Mouse (Mus musculus): ENCODE measurements around the gene Elmo1.
"Not testable (repeated sequence)": the region's sequence is repeated elsewhere in the genome, so short reads cannot be mapped to it uniquely, and the experiment has no call there.

Gene Elmo1

DNA sequence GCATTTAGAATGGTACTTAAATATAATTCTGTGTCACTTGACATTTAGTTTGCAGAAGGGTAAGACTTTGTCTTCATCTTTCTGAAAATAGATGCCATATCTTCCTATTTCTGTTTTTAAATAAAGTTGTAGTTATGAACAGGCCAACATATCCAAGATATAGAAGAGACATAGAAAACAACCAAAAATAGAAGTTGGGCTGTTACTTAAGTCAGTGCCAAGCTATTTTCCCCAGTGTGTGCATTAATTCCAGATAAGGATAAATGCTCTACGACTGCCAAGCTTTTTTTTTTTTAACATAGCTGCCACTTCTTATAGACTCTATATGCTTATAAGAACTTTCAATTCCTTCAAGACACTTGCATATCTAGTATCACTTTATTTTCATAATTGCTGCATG is 511.0 kb downstream of the Elmo1 start:
- no peak for DNase-seq (ENCODE audit: low spot score in 2 of 2)

DNA sequence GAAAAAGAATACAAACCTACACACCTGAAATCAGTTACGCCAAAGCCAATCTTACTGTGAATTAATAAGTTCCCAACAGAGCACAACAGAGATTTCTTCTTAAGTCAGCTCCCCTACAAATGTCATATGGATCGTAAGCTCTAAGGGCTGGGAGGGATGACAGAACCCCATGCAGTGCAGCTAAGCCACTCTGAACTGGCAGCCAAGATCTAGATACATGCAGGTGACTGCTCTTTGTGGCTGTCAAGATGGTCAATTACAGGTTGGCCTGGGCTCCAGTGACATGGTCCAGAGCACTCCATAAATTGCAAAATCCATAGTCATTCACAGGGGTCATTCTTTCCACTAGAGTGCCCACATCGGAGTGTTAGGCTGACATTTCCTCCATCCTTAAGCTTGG is 516.5 kb downstream of the Elmo1 start:
- DNase-seq (ENCODE audit: low spot score in 2 of 2): no peak

DNA sequence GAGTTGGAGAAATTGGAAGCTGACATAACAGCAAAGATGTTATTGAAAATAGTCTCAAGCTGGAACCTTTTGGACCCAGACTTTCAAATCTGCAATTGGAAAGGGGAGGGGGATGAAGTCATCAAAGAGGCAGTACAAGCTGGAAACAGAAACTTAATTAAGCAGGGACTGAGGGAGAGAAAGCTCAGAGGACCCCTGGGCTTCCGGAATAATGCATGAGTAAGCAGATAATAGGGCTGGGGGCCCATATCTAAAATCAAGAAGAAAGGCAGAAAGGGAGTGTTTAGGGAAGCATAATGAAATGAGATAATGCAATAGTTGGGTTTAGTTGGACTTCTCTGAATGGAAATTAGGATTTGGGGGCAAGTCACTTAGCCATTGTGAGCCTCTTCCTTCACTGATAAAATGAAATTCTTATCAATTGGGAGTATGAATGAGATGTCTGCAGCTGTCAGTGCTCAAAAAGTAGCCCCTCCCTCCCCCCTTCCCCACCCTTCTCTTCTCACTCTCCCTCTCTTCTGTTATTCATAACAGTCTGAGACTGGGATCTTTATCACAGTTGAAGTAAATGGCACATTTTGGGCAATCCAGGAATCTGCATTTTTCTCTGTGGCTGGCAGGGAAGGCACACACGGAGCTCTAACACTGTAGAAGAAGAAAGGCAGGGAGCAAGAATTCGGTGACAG is 518.8 kb downstream of the Elmo1 start:
- DNase-seq (ENCODE audit: low spot score in 2 of 2): no peak

DNA sequence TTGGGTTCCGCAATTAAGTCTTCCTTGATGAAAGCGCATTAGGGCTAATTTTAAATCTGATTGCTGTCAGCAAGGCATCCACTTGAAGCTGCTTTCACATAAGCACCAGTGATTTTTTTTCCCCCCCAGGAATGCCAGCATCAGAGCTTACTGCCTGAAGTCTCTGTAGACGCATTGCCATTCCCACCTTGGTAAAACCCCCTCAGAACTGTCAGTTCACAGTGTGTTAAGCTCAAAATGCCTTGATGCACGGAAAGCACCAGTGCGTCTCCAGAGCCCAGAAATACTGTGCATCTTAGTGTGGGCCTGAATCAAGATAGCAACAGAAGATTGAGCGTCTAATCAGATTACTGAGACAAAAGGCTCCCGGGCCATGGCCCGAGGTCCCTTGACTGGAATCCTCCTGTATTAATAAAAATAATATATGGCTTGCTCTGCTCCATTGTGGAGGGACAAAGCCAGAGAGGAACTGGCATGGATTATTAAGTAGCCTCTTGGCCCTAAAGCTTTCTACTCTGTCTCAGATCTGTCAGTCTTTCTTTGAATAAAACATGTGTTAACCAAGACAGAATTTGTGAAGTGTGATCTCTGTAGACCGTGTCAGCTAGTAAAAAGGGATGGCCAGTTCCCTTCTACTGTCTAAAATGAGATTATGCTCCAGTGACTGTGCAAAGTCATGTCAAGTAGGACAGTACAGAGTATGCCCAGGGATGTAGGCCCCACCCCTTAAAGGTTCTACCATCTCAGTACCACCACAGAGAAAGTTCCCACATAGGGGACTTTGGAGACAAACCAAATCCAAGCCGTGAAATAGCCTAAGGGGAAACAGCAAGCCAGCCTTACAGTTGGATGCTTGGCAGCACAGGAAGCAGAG is 525.4 kb downstream of the Elmo1 start:
- DNase-seq (ENCODE audit: low spot score in 2 of 2): no peak

DNA sequence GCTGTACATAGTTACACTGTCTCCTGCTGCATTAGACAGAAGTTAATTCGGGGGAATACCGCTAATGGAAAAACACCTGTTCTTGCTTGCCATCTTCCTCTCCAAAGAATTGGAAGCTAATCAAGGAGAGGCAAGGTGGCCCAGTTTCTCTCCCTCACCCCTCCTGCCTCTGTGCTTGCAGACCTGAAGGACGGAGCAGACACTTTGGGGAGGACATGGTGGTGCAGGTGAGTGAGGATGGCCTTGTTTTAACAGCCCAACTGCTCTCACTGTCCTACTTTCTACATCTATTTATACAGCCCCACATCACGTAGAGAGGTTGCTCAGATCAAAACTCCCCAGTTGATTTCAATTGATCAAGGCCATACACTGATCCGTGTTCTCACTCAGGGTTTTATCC is 529.5 kb downstream of the Elmo1 start:
- no peak for DNase-seq (ENCODE audit: low spot score in 2 of 2)

DNA sequence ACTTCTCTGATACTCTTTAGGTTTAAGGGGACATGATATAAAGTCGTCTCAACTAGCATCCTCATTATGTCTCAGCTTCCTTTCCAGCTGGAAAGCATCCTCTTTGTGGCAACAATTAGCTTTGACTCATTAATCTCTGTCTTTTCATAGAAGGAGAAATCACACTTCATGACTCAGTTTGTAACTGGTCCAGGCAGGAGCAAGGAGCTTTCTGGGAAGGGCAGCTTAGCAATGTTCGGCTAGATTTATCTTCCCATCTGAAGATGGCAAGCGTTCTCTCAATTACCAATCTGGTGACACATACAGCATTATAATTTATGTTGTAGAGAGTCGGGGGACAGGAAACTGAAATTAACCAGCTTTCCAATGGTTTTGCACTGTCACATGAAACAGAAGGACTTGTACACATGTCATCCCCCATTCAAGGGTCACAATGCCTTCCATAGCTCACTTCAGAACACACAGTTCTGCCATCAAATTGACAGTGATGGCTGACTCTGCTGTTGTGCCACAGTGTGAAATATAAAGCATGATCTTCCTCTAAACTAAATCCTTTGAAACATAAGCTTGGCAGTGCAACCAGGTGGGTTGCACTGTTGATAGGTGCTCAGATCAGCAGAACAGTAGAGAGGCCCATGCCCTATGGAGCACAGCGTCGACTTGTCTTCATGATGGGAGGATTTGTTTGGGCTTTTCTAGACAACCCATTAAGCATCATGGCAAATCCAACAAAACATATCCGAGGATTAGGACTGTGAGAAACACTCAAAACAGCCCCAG is 532.9 kb downstream of the Elmo1 start:
- DNase-seq (ENCODE audit: low spot score in 2 of 2): no peak

DNA sequence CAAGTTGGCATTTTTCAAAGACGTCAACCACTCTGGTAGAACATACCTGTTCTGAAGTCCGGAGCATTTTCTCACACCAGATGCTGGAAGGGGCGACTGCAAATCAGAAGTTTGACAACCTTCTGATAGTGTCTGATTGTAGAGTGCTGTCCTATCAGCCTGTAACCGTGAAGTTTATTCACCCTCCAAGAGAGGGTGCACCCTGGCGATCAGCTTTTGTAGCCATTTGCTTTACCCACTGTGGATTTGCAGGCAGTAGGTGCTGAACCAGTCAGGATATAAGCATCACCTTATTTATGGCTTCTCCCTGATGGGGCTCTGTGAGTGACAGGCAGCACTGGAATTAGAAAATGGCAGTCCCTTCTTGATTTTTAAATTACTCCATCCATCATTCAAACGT is 537.4 kb downstream of the Elmo1 start:
- DNase-seq (ENCODE audit: low spot score in 2 of 2): no peak

DNA sequence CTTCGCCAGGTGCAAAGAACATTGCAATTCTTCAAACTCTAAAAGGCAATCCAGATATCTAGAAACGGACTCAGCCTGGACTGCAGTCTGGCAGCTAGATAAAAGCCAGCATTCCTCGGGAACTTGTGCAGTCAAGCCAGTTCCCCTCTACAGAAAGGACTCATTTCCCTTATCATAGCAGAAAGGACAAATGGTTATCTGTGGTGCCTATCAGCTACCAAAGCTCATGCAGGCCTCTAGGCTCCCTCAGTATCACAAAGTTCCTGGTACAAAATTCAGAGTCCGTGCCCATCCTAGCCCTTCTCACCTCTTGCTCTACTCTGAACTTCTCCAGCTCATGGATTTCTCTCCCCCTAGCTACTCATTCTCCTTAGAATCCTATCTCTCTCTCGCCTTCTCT is 542.1 kb downstream of the Elmo1 start:
- DNase-seq (ENCODE audit: low spot score in 2 of 2): no peak

DNA sequence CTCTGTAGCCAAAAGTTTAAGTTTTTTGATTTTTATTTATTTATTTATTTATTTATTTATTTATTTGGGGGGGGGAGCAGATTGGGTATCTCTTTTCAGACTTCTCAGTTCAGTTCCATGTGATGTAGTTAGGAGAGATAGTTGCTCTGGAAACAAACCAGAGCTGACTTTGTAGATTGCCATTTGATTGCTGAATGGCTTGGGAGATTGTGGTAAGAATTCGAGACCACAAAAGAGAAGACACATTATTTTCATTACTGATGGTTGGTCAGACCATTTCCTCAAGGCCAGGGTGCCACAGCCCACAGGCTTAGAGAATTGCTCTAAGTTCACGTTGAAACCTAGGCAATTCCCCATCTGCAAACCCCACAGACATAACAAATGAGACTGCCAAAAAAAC is 544.3 kb downstream of the Elmo1 start:
- not testable (repeated sequence) for DNase-seq (ENCODE audit: low spot score in 2 of 2)

DNA sequence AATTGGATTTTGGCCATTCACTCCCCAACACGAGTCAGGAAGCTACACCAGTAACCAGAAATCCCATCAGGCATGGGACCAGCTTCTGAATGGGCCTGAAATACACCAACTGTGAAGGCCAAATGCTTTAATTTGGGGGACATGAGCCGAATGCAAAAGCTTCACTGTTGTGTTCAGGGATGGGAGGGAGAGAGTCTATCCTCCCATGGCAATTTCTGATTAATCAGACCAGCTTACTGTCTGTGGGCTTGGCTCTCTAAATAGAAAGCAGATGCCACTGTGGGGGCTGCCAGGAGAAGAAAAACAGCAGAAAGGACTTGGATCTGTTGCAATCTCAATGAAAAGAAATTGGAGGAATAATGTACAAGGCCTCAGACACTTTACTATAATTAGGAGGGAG is 545.2 kb downstream of the Elmo1 start:
- peak; percentile 59 to 62 for DNase-seq (ENCODE audit: low spot score in 2 of 2)
